Mouse (Mus musculus): ENCODE measurements around the gene Per2. TPM values are rescaled to one million over a fixed set of nuclear protein-coding genes. Genes with fewer than 3 reads are reported as not detected.

Per2 gene
- total RNA-seq (2014; fragmentation: Nextera tagmentation) (13.0 and 15.4 TPM in 2 replicates), total RNA-seq (2017) (4.4 and 5.3 TPM in 2 replicates), polyA plus RNA-seq (2012) (14.2 and 17.5 TPM in 2 replicates)

DNA sequence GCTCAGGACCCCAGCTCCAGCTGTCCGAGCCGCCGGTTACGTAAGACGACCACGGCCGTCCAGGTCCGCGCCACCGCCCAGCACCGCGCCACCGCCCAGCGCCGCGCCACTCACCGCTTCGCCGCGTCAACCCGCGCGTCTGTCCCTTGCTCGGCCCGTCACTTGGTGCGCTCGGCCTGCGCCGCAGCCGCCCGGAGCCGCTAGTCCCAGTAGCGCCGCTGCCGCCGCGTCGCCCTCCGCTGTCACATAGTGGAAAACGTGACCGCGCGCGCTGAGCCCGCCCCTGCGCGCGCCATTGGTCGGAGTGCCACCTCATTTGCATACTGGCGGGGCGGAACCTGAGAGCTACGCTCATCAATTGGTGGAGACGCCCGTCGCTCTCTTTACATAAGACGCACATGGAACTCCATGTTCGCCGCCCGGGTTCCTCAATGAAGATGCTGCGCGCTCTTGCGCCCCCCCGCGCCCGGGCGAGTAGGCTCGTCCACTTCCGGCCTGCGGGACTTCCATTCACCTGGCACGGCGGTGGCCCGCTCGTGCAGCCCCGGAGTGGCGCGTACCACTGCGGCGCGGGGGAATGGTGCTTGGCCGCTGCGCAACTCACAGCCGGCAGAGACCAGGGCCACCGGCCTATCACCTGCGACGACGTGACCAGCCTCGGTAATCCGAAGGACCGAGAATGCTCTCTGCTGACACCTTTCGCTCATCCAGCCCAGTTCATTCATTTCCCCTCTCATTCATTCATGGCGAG lies at the start of gene Per2:
TSS of gene Per2 (minus strand) at position 266 of the 751 bp plus-strand sequence.
- Histone ChIP-seq H3K27me3 (ENCODE audit: insufficient read depth, low read length) (peaks cover 18% of the 10 kb centered on the region), H3K36me3 (replicated peaks) (peaks cover 17% of the 10 kb centered on the region), H3K4me3 (ENCODE audit: low read depth, low read length) (peak within 1 kb of the TSS; percentile 78), H3K9me3 (replicated peaks) (no peaks in the 10 kb centered on the region), H3K4me1 (ENCODE audit: insufficient read depth, low read depth, low read length) (peaks cover 59% of the 10 kb centered on the region)
- DNase-seq (ENCODE audit: low spot score) = peak; percentile 99
- peak; percentile 95 for ATAC-seq (ENCODE audit: extremely low read depth, insufficient number of reproducible peaks, low FRiP score, poor library complexity, severe bottlenecking)
- no peak for TF ChIP-seq GATA2 (IDR thresholded peaks at IDR 0.05; ENCODE audit: borderline replicate concordance, low read depth, low read length)
- TF ChIP-seq GATA1 (IDR thresholded peaks at IDR 0.05; ENCODE audit: borderline replicate concordance, low read length) = no peak
- TF ChIP-seq TAL1 (conservative IDR thresholded peaks at IDR 0.05; ENCODE audit: low read depth, low read length) = no peak
- TF ChIP-seq CTCF (IDR thresholded peaks at IDR 0.05; ENCODE audit: low read depth, low read length) = no peak
- TF ChIP-seq POLR2AphosphoS5 (IDR thresholded peaks at IDR 0.05; ENCODE audit: insufficient replicate concordance, low read depth, low read length) = no peak

DNA sequence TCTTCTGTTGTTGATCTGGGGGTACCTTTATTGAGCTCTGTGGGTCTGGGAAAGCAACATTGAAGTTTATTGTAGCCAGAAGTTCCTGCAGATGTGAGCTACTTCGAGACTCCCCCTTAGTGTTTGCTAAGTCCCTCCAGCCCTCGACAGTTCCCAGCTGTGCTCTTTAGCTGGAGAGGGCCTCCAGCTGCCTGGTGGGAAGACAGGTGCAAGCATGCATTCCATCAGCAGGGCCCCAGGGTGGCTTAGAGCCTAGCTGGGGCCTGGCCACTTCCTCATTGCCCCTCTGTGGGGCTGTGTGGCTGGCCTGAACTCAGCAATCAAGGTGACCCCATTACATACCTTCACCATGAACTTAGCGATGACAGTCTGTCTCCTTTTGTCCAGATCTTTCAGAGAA lies 45.5 kb upstream of the Per2 start:
- Histone ChIP-seq H3K36me3 (replicated peaks) (peaks cover 78% of the 10 kb centered on the region), H3K4me3 (ENCODE audit: low read depth, low read length) (no peak overlapping the region)
- no peak for ATAC-seq (ENCODE audit: extremely low read depth, insufficient number of reproducible peaks, low FRiP score, poor library complexity, severe bottlenecking)

DNA sequence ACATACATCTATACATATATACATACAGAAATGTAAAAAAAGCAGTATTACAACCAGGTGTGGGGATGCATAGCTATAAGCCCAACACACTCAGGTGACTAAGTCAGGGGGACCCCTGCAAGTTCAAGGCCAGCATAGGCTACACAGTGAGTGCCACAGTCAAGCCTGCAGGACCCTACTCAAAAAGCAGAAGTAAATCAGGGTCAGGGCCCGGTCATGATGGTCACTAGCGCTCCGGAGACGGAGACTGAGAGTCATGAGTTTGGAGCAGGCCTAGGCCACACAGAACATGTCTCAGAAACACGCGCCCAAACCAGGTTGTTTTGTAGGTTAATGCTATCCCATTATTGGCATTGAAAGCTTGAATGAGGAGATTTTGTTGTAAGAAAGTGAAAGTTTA lies 39.5 kb upstream of the Per2 start:
- ATAC-seq (ENCODE audit: extremely low read depth, insufficient number of reproducible peaks, low FRiP score, poor library complexity, severe bottlenecking) = no peak
- H3K36me3 ChIP-seq (replicated peaks) = peaks cover 58% of the 10 kb centered on the region
- TF ChIP-seq GATA2 (IDR thresholded peaks at IDR 0.05; ENCODE audit: borderline replicate concordance, low read depth, low read length) (no peak), GATA1 (IDR thresholded peaks at IDR 0.05; ENCODE audit: borderline replicate concordance, low read length) (no peak)
- no peaks in the 10 kb centered on the region for H3K27me3 ChIP-seq (ENCODE audit: insufficient read depth, low read length)
- H3K4me3 ChIP-seq (ENCODE audit: low read depth, low read length) = no peak overlapping the region
- H3K9me3 ChIP-seq (replicated peaks) = no peaks in the 10 kb centered on the region
- DNase-seq (ENCODE audit: low spot score) = no peak
- H3K4me1 ChIP-seq (ENCODE audit: insufficient read depth, low read depth, low read length) = peaks cover 24% of the 10 kb centered on the region

More for the DNA sequence above, 45.5 kb upstream of the Per2 start:
- Histone ChIP-seq H3K9me3 (replicated peaks) (no peaks in the 10 kb centered on the region), H3K27me3 (ENCODE audit: insufficient read depth, low read length) (no peaks in the 10 kb centered on the region), H3K4me1 (ENCODE audit: insufficient read depth, low read depth, low read length) (no peaks in the 10 kb centered on the region)
- no peak for DNase-seq (ENCODE audit: low spot score)
- TF ChIP-seq POLR2AphosphoS5 (IDR thresholded peaks at IDR 0.05; ENCODE audit: insufficient replicate concordance, low read depth, low read length) = no peak
- TF ChIP-seq GATA2 (IDR thresholded peaks at IDR 0.05; ENCODE audit: borderline replicate concordance, low read depth, low read length) = no peak
- no peak for TF ChIP-seq CTCF (IDR thresholded peaks at IDR 0.05; ENCODE audit: low read depth, low read length)
- no peak for TF ChIP-seq TAL1 (conservative IDR thresholded peaks at IDR 0.05; ENCODE audit: low read depth, low read length)
- no peak for TF ChIP-seq GATA1 (IDR thresholded peaks at IDR 0.05; ENCODE audit: borderline replicate concordance, low read length)

DNA sequence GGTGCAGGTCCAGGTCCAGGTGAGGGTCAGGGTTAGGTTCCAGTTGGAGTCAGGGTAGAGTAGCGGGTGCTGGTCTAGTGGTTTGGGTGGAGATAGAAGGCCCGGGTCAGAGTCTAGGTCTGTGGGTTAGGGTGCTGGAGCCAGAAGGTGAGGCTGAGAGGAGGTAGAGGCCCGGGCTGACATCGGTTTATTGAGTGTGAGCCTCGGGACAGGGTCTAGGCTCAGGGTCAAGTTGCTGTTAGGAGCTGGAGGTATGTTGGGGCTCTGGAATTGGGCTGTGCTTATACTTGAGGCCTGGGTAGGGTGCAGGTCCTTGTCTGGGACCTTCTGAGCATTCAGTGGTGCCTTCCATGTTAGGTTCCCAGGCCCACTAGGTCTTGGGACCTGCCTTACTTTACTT lies 36.2 kb upstream of the Per2 start:
- no peak for DNase-seq (ENCODE audit: low spot score)

DNA sequence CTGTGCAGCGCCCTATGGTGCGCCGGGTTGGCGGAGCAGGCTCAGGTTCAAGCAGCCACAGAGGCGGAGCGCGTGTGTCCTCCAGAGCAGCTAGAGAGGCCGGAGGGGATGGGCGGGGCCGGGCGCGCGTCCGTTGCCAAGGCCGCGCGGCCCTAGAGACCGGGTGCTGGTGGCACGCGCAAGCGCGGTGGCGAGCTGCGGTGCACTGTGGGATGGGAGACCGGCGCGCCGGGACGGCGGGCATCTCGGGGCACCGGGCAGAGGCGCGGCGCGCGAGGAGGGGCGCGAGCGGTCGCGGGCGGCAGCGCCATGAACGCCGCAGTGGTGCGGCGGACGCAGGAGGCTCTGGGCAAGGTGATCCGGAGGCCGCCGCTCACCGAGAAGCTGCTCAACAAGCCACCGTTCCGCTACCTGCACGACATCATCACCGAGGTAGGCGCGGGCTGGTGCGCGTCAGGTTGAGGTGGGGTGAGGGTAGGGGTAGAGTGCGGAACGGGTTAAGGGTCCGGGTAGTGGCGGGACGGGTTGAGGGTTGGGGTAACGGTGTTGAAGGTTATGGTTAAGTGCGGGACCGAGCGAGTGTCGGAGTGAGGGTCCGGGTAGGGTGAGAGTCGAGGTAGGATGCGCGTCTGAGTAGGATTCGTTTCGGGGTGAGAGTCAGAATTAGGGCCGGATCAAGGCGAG lies 35.5 kb upstream of the Per2 start, which contains the start of gene Traf3ip1:
TSS of gene Traf3ip1 (plus strand) at position 191 of the 684 bp plus-strand sequence.
- Histone ChIP-seq H3K9me3 (replicated peaks) (no peaks in the 10 kb centered on the region), H3K27me3 (ENCODE audit: insufficient read depth, low read length) (peaks cover 13% of the 10 kb centered on the region), H3K4me1 (ENCODE audit: insufficient read depth, low read depth, low read length) (peaks cover 24% of the 10 kb centered on the region), H3K36me3 (replicated peaks) (peaks cover 23% of the 10 kb centered on the region), H3K4me3 (ENCODE audit: low read depth, low read length) (peak within 1 kb of the TSS; percentile 86)
- no peak for TF ChIP-seq GATA1 (IDR thresholded peaks at IDR 0.05; ENCODE audit: borderline replicate concordance, low read length)
- no peak for TF ChIP-seq TAL1 (conservative IDR thresholded peaks at IDR 0.05; ENCODE audit: low read depth, low read length)
- no peak for TF ChIP-seq GATA2 (IDR thresholded peaks at IDR 0.05; ENCODE audit: borderline replicate concordance, low read depth, low read length)
- TF ChIP-seq POLR2AphosphoS5 (IDR thresholded peaks at IDR 0.05; ENCODE audit: insufficient replicate concordance, low read depth, low read length) = no peak
- no peak for TF ChIP-seq CTCF (IDR thresholded peaks at IDR 0.05; ENCODE audit: low read depth, low read length)
- peak; percentile 86 for ATAC-seq (ENCODE audit: extremely low read depth, insufficient number of reproducible peaks, low FRiP score, poor library complexity, severe bottlenecking)
- peak; percentile 98 for DNase-seq (ENCODE audit: low spot score)

More for the DNA sequence above, 36.2 kb upstream of the Per2 start:
- peaks cover 30% of the 10 kb centered on the region for H3K36me3 ChIP-seq (replicated peaks)
- ATAC-seq (ENCODE audit: extremely low read depth, insufficient number of reproducible peaks, low FRiP score, poor library complexity, severe bottlenecking) = no peak
- peaks cover 24% of the 10 kb centered on the region for H3K4me1 ChIP-seq (ENCODE audit: insufficient read depth, low read depth, low read length)
- TF ChIP-seq TAL1 (conservative IDR thresholded peaks at IDR 0.05; ENCODE audit: low read depth, low read length) (no peak), GATA1 (IDR thresholded peaks at IDR 0.05; ENCODE audit: borderline replicate concordance, low read length) (no peak), POLR2AphosphoS5 (IDR thresholded peaks at IDR 0.05; ENCODE audit: insufficient replicate concordance, low read depth, low read length) (no peak), GATA2 (IDR thresholded peaks at IDR 0.05; ENCODE audit: borderline replicate concordance, low read depth, low read length) (no peak), CTCF (IDR thresholded peaks at IDR 0.05; ENCODE audit: low read depth, low read length) (no peak)
- no peaks in the 10 kb centered on the region for H3K9me3 ChIP-seq (replicated peaks)
- peaks cover 10% of the 10 kb centered on the region for H3K27me3 ChIP-seq (ENCODE audit: insufficient read depth, low read length)
- peak overlapping the region; percentile 86 for H3K4me3 ChIP-seq (ENCODE audit: low read depth, low read length)

DNA sequence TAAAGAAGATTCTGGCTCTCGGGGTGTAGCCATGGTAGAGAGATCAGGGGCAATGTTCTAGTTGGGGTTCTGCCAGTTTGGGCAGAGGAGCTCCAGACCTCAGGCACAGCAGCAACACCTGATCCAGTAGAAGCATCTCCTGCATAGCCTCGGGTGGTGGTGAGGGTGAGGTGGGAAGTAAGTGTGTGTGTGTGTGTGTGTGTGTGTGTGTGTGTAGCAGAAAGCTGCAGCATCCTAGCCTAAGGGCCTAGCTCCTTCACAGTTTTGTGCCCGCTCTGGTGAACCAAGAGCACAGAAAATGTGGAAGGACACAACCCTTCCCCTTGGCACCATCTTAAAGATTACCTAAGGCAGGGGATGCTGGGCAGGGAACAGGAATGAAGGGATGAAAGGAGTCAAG lies 34.8 kb upstream of the Per2 start:
- TF ChIP-seq TAL1 (conservative IDR thresholded peaks at IDR 0.05; ENCODE audit: low read depth, low read length) (no peak), GATA2 (IDR thresholded peaks at IDR 0.05; ENCODE audit: borderline replicate concordance, low read depth, low read length) (no peak), CTCF (IDR thresholded peaks at IDR 0.05; ENCODE audit: low read depth, low read length) (no peak), POLR2AphosphoS5 (IDR thresholded peaks at IDR 0.05; ENCODE audit: insufficient replicate concordance, low read depth, low read length) (no peak), GATA1 (IDR thresholded peaks at IDR 0.05; ENCODE audit: borderline replicate concordance, low read length) (no peak)
- H3K4me1 ChIP-seq (ENCODE audit: insufficient read depth, low read depth, low read length) = peaks cover 24% of the 10 kb centered on the region
- no peak for DNase-seq (ENCODE audit: low spot score)
- peak; percentile 6; the same call in 1 of the 2 replicates for ATAC-seq (ENCODE audit: extremely low read depth, insufficient number of reproducible peaks, low FRiP score, poor library complexity, severe bottlenecking)
- H3K9me3 ChIP-seq (replicated peaks) = no peaks in the 10 kb centered on the region
- H3K27me3 ChIP-seq (ENCODE audit: insufficient read depth, low read length) = peaks cover 16% of the 10 kb centered on the region
- H3K4me3 ChIP-seq (ENCODE audit: low read depth, low read length) = peak overlapping the region; percentile 86
- peaks cover 18% of the 10 kb centered on the region for H3K36me3 ChIP-seq (replicated peaks)

Data from G1E (cell line).